Mouse (Mus musculus) stomach, embryonic 14.5 days (tissue): ENCODE data around the gene Asb2. TPM values are rescaled to one million over a fixed set of nuclear protein-coding genes. Genes with fewer than 3 reads are reported as not detected.
A peak's percentile ranks its signal among the peaks of the same experiment; 100 is the strongest.

Source experiments
- ATAC-seq: fragments of 200-750 bp; cut with Nextera tagmentation; 2 replicates; pipeline ENCODE4 v1.8.0; 2017; ENCODE audit warnings: low read depth, moderate TSS enrichment; ENCODE audit not compliant: insufficient number of reproducible peaks, insufficient read depth, low FRiP score
- H3K27ac ChIP-seq: fragments of 300-500 bp; sonication (generic); 2 replicates; pipeline ENCODE4 v1.5.1; 2014; ENCODE audit warnings: mild to moderate bottlenecking, low read length, moderate library complexity, mixed read lengths
- H3K27me3 ChIP-seq: fragments of 300-500 bp; sonication (generic); 2 replicates; pipeline ENCODE4 v1.6.1; 2014; ENCODE audit warnings: low read length, control low read depth, mixed read lengths; ENCODE audit not compliant: control insufficient read depth, insufficient read depth
- H3K36me3 ChIP-seq: fragments of 300-500 bp; sonication (generic); 2 replicates; pipeline ENCODE4 v1.6.1; 2014; ENCODE audit warnings: mild to moderate bottlenecking, control low read depth, low read length, moderate library complexity, mixed read lengths; ENCODE audit not compliant: control insufficient read depth, insufficient read depth
- H3K4me1 ChIP-seq: fragments of 300-500 bp; sonication (generic); 2 replicates; pipeline ENCODE4 v1.6.1; 2014; ENCODE audit warnings: low read length, control low read depth, mixed read lengths; ENCODE audit not compliant: control insufficient read depth, insufficient read depth
- H3K4me2 ChIP-seq: fragments of 300-500 bp; sonication (generic); replicated peaks from 2 replicates; pipeline ENCODE4 v1.6.1; 2014; ENCODE audit warnings: low read depth, low read length, control low read depth
- H3K4me3 ChIP-seq: fragments of 300-500 bp; sonication (generic); 2 replicates; pipeline ENCODE4 v1.5.1; 2014; ENCODE audit warnings: low read depth, low read length, control low read depth
- H3K9ac ChIP-seq: fragments of 300-500 bp; sonication (generic); replicated peaks from 2 replicates; pipeline ENCODE4 v1.6.1; 2014; ENCODE audit warnings: low read depth, mild to moderate bottlenecking, control low read depth, low read length, moderate library complexity, mixed read lengths
- H3K9me3 ChIP-seq: fragments of 300-500 bp; sonication (generic); 2 replicates; pipeline ENCODE4 v1.6.1; 2016; ENCODE audit warnings: low read depth, low read length, control low read depth; ENCODE audit not compliant: control insufficient read depth
- WGBS: fragments of 180-500 bp; shearing (Covaris S2); extraction: QIAGEN DNeasy Blood & Tissue Kit; methylation state at CpG from one replicate; pipeline ENCODE4 v1.1.7; 2014; 5-methylcytosine and 5-hydroxymethylcytosine counted together
- polyA plus RNA-seq: library from polyadenylated mRNA; unstranded; fragments of >200 nt; fragmentation: Nextera tagmentation; extraction: Ambion mirVana; gene quantifications from 2 replicates; pipeline ENCODE4 v1.2.1, GENCODE M21; 2014

The Asb2 gene
- polyA plus RNA-seq, 1 experiment from 2014 or later, result 22.3 TPM

DNA sequence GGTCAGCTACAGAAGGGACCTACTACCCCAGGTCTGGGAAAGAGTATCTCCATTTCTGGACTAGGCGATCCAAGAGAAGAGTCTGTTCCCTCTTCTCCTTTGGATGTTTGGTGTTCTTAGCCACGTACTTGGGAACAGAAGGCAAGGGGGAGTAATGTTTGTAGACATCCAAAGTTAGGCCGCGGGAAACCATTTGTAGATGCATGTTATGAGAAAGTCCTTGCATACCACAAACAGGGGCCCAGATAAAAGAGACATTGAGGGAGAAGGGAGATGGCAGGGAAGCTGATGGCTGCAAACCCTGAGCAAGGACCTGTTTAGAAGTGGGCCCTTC lies 581 bp upstream of the Asb2 start:
- Histone ChIP-seq H3K4me1 (no peaks in the 10 kb centered on the region), H3K27ac (peak overlapping the region; percentile 10; the same call in 1 of the 2 replicates), H3K27me3 (no peaks in the 10 kb centered on the region), H3K4me2 (no peak overlapping the region), H3K36me3 (no peaks in the 10 kb centered on the region), H3K4me3 (no peak overlapping the region), H3K9me3 (no peaks in the 10 kb centered on the region), H3K9ac (no peak overlapping the region)
- WGBS, result 86% methylated on average over 4 of the region's 4 CpGs
- no peak for ATAC-seq

- 10% methylated on average over 5 of the region's 5 CpGs for WGBS
- Histone ChIP-seq H3K27me3 (no peaks in the 10 kb centered on the region), H3K36me3 (no peaks in the 10 kb centered on the region), H3K9me3 (no peaks in the 10 kb centered on the region), H3K4me3 (no peak overlapping the region), H3K4me2 (peak overlapping the region; percentile 14; the same call in 1 of the 2 replicates), H3K4me1 (no peaks in the 10 kb centered on the region), H3K27ac (no peak overlapping the region), H3K9ac (no peak overlapping the region)
- ATAC-seq, result no peak
These were observed 2.3 kb downstream of the Asb2 start for GRCm38 (mm10) chr12:103353538-103353937.

DNA sequence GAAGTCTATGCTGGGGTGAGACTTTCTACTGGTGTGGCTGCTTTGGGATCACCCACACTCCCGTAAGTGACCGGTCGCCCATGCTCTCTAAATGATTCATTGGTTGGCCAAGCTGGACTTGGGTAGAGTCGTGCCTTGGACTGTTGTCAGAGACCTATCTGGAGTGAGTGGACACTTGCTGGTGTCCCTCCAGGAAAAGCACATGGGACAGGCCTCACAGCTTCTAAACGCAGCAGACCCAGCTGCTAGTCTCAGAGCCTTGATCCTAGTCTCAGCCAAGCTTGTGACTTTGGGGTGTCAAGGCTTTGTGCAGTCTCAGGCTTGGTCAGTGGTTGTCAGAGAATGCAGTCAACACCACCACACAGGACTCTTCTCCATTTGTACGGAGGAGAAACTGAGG lies 3.1 kb downstream of the Asb2 start:
- ATAC-seq, result no peak
- H3K4me1 ChIP-seq, result no peaks in the 10 kb centered on the region
- H3K27ac ChIP-seq, result no peak overlapping the region
- 85% methylated on average over 6 of the region's 6 CpGs for WGBS
- no peaks in the 10 kb centered on the region for H3K36me3 ChIP-seq
- H3K4me3 ChIP-seq, result no peak overlapping the region
- H3K27me3 ChIP-seq, result no peaks in the 10 kb centered on the region
- H3K9me3 ChIP-seq, result no peaks in the 10 kb centered on the region
- H3K4me2 ChIP-seq, result no peak overlapping the region
- no peak overlapping the region for H3K9ac ChIP-seq

- Histone ChIP-seq H3K4me2 (no peak overlapping the region), H3K9me3 (no peaks in the 10 kb centered on the region), H3K9ac (no peak overlapping the region), H3K27me3 (no peaks in the 10 kb centered on the region), H3K36me3 (no peaks in the 10 kb centered on the region), H3K4me1 (no peaks in the 10 kb centered on the region), H3K4me3 (no peak overlapping the region), H3K27ac (no peak overlapping the region)
- 1% methylated on average over 3 of the region's 3 CpGs for WGBS
- peak; percentile 31; the same call in 1 of the 2 replicates for ATAC-seq
These were observed 7.3 kb downstream of the Asb2 start for GRCm38 (mm10) chr12:103348506-103348905.

- WGBS, result 63% methylated on average over 5 of the region's 5 CpGs
- H3K9me3 ChIP-seq, result no peaks in the 10 kb centered on the region
- H3K4me2 ChIP-seq, result no peak overlapping the region
- H3K4me1 ChIP-seq, result no peaks in the 10 kb centered on the region
- no peaks in the 10 kb centered on the region for H3K36me3 ChIP-seq
- no peak overlapping the region for H3K9ac ChIP-seq
- H3K27me3 ChIP-seq, result no peaks in the 10 kb centered on the region
- no peak for ATAC-seq
- H3K27ac ChIP-seq, result no peak overlapping the region
- no peak overlapping the region for H3K4me3 ChIP-seq
These were observed 8.4 kb downstream of the Asb2 start for GRCm38 (mm10) chr12:103347406-103347805.

- Histone ChIP-seq H3K4me1 (no peaks in the 10 kb centered on the region), H3K9ac (no peak overlapping the region), H3K36me3 (no peaks in the 10 kb centered on the region), H3K27me3 (no peaks in the 10 kb centered on the region), H3K4me3 (no peak overlapping the region), H3K9me3 (no peaks in the 10 kb centered on the region), H3K4me2 (no peak overlapping the region), H3K27ac (no peak overlapping the region)
- WGBS, result 80% methylated on average over 8 of the region's 8 CpGs
- ATAC-seq, result no peak
These were observed 8.9 kb downstream of the Asb2 start for GRCm38 (mm10) chr12:103346945-103347344.

- Histone ChIP-seq H3K27ac (no peak overlapping the region), H3K9ac (no peak overlapping the region), H3K4me1 (no peaks in the 10 kb centered on the region), H3K4me2 (no peak overlapping the region), H3K27me3 (no peaks in the 10 kb centered on the region), H3K4me3 (no peak overlapping the region), H3K36me3 (no peaks in the 10 kb centered on the region), H3K9me3 (no peaks in the 10 kb centered on the region)
- ATAC-seq, result no peak
- 56% methylated on average over 7 of the region's 7 CpGs for WGBS
These were observed 10.9 kb downstream of the Asb2 start for GRCm38 (mm10) chr12:103344934-103345333.

DNA sequence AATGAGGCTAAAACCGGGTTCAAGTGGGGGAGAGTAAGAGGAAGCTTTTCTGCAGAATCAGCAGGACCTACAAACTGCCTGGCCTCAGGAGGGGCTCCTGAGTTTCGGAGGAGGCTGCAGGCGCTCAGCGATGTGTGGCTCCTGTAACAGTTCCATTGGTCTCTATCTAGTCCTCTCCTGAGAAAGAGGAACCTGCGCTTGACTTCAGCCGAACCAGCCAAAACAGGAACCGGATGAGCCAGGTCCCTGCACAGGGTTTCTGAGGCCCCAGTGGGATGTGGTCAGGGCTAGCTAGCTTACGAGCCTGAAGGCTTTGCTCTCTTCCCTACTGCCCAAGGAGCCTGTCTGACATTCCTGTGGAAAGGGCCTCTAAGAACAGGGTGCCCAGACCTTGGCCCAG lies 12.3 kb downstream of the Asb2 start:
- no peak for ATAC-seq
- H3K27ac ChIP-seq, result no peak overlapping the region
- H3K9me3 ChIP-seq, result no peaks in the 10 kb centered on the region
- no peak overlapping the region for H3K4me2 ChIP-seq
- no peak overlapping the region for H3K4me3 ChIP-seq
- no peaks in the 10 kb centered on the region for H3K36me3 ChIP-seq
- H3K4me1 ChIP-seq, result no peaks in the 10 kb centered on the region
- H3K27me3 ChIP-seq, result no peaks in the 10 kb centered on the region
- H3K9ac ChIP-seq, result no peak overlapping the region
- WGBS, result 75% methylated on average over 8 of the region's 8 CpGs

- 80% methylated on average over 5 of the region's 5 CpGs for WGBS
- no peaks in the 10 kb centered on the region for H3K36me3 ChIP-seq
- ATAC-seq, result no peak
These were observed 14.6 kb downstream of the Asb2 start for GRCm38 (mm10) chr12:103341212-103341611.

More at GRCm38 (mm10) chr12:103341212-103341611, 14.6 kb downstream of the Asb2 start:
- no peak overlapping the region for H3K9ac ChIP-seq
- no peak overlapping the region for H3K4me3 ChIP-seq
- H3K27ac ChIP-seq, result no peak overlapping the region
- H3K4me2 ChIP-seq, result no peak overlapping the region
- no peaks in the 10 kb centered on the region for H3K27me3 ChIP-seq
- no peaks in the 10 kb centered on the region for H3K9me3 ChIP-seq
- H3K4me1 ChIP-seq, result no peaks in the 10 kb centered on the region
